Mouse (Mus musculus) liver, adult 2 months (tissue): Measurements from ENCODE around the gene Muc13. TPM values are rescaled to one million over a fixed set of nuclear protein-coding genes. Genes with fewer than 3 reads are reported as not detected.

Experiments used
- DNase-seq: peaks from one replicate; pipeline ENCODE4 v3.0.0-alpha.2; 2011; ENCODE audit warnings: low read depth, low spot score; ENCODE audit errors: extremely low read depth
- H3K27ac ChIP-seq: fragments of 200-500 bp; replicated peaks from 2 replicates; pipeline ENCODE4 v1.5.1; 2012; ENCODE audit warnings: low read depth, mild to moderate bottlenecking, control low read depth, inconsistent platforms, low read length; ENCODE audit not compliant: insufficient read depth
- H3K27me3 ChIP-seq: fragments of 200-500 bp; 2 replicates; pipeline ENCODE4 v1.6.1; 2012; ENCODE audit warnings: mild to moderate bottlenecking, moderate library complexity, low read length, inconsistent platforms; ENCODE audit not compliant: control insufficient read depth, insufficient read depth
- H3K36me3 ChIP-seq: fragments of 200-500 bp; 2 replicates; pipeline ENCODE4 v1.6.1; 2012; ENCODE audit warnings: low read length, inconsistent platforms; ENCODE audit not compliant: control insufficient read depth, insufficient read depth
- H3K4me1 ChIP-seq: fragments of 200-500 bp; 2 replicates; pipeline ENCODE4 v1.6.1; 2011; ENCODE audit warnings: low read length; ENCODE audit not compliant: control insufficient read depth, insufficient read depth
- H3K4me3 ChIP-seq: fragments of 200-500 bp; 2 replicates; pipeline ENCODE4 v1.5.1; 2011; ENCODE audit warnings: low read depth, mild to moderate bottlenecking, control low read depth, low read length, moderate library complexity; ENCODE audit not compliant: insufficient read depth
- H3K79me2 ChIP-seq: fragments of 200-500 bp; 2 replicates; pipeline ENCODE4 v1.6.1; 2012; ENCODE audit warnings: inconsistent platforms, mild to moderate bottlenecking, low read length, moderate library complexity; ENCODE audit not compliant: control insufficient read depth, insufficient read depth
- H3K9ac ChIP-seq: fragments of 200-500 bp; 2 replicates; pipeline ENCODE4 v1.6.1; 2012; ENCODE audit warnings: low read depth, mild to moderate bottlenecking, control low read depth, inconsistent platforms, low read length
- CTCF ChIP-seq: fragments of 200-500 bp; IDR thresholded peaks from 2 replicates; pipeline ENCODE4 v1.5.1; 2011; ENCODE audit warnings: low read depth, low read length, control low read depth
- POLR2A ChIP-seq: fragments of 200-500 bp; IDR thresholded peaks from 2 replicates; pipeline ENCODE4 v1.6.1; 2011; ENCODE audit warnings: low read length, control low read depth; ENCODE audit not compliant: insufficient read depth; ENCODE audit errors: extremely low read depth
- WGBS: fragments of 180-500 bp; shearing (Covaris S2); methylation state at CpG from one replicate; pipeline ENCODE4 v1.1.7; 2018; 5-methylcytosine and 5-hydroxymethylcytosine counted together
- polyA plus RNA-seq: library from polyadenylated mRNA; depleted of rRNA; stranded (reverse); fragments of >200 nt; gene quantifications from 2 replicates; pipeline ENCODE4 v1.2.3, GENCODE M21; 2012
- total RNA-seq: library from RNA; depleted of rRNA; stranded (reverse); fragments of >200 nt; gene quantifications from 2 replicates; pipeline ENCODE4 v1.2.3, GENCODE M21; 2014

The Muc13 gene
- total and polyA plus RNA-seq, 2 experiments, result 0.65 TPM; not detected in 1

- no peak overlapping the region for H3K27ac ChIP-seq
- no peak overlapping the region for H3K9ac ChIP-seq
- 90% methylated on average over 12 of the region's 12 CpGs for WGBS
- no peak for DNase-seq
- no peaks in the 10 kb centered on the region; the same call in 1 of the 2 replicates for H3K4me1 ChIP-seq
- TF ChIP-seq POLR2A (no peak), CTCF (no peak)
- H3K27me3 ChIP-seq, result no peaks in the 10 kb centered on the region
- no peaks in the 10 kb centered on the region for H3K79me2 ChIP-seq
- peaks cover 2% of the 10 kb centered on the region; the same call in 1 of the 2 replicates for H3K36me3 ChIP-seq
- H3K4me3 ChIP-seq, result no peak overlapping the region
Measured at GRCm38 (mm10) chr16:33766309-33766708, 27.5 kb upstream of the Muc13 start.

- no peak for TF ChIP-seq CTCF
- TF ChIP-seq POLR2A, result no peak
- no peak for DNase-seq
- H3K9ac ChIP-seq, result no peak overlapping the region
- H3K27ac ChIP-seq, result no peak overlapping the region
- H3K4me3 ChIP-seq, result no peak overlapping the region
- H3K79me2 ChIP-seq, result no peaks in the 10 kb centered on the region
- H3K27me3 ChIP-seq, result no peaks in the 10 kb centered on the region
- 86% methylated on average over 15 of the region's 15 CpGs for WGBS
- H3K36me3 ChIP-seq, result no peaks in the 10 kb centered on the region; the same call in 1 of the 2 replicates
- H3K4me1 ChIP-seq, result no peaks in the 10 kb centered on the region; the same call in 1 of the 2 replicates
Measured at GRCm38 (mm10) chr16:33766757-33767156, 27.1 kb upstream of the Muc13 start.

GRCm38 (mm10) chr16:33768491-33769278 is 25.2 kb upstream of the Muc13 start:
- no peaks in the 10 kb centered on the region for H3K27me3 ChIP-seq
- WGBS, result 75% methylated on average over 3 of the region's 3 CpGs
- no peaks in the 10 kb centered on the region for H3K79me2 ChIP-seq
- no peak overlapping the region for H3K4me3 ChIP-seq
- no peak for DNase-seq
- TF ChIP-seq CTCF (no peak), POLR2A (no peak)
- H3K36me3 ChIP-seq, result no peaks in the 10 kb centered on the region; the same call in 1 of the 2 replicates
- H3K4me1 ChIP-seq, result no peaks in the 10 kb centered on the region; the same call in none of the 2 replicates
- no peak overlapping the region for H3K27ac ChIP-seq
- no peak overlapping the region for H3K9ac ChIP-seq

GRCm38 (mm10) chr16:33769848-33770247 is 24.0 kb upstream of the Muc13 start:
- Histone ChIP-seq H3K9ac (no peak overlapping the region), H3K4me1 (no peaks in the 10 kb centered on the region; the same call in none of the 2 replicates), H3K27ac (no peak overlapping the region), H3K79me2 (no peaks in the 10 kb centered on the region), H3K36me3 (no peaks in the 10 kb centered on the region; the same call in 1 of the 2 replicates), H3K27me3 (no peaks in the 10 kb centered on the region), H3K4me3 (no peak overlapping the region)
- peak; percentile 29 for DNase-seq
- WGBS, result 82% methylated on average over 7 of the region's 7 CpGs
- TF ChIP-seq POLR2A (no peak), CTCF (no peak)

- H3K36me3 ChIP-seq, result no peaks in the 10 kb centered on the region; the same call in 1 of the 2 replicates
- H3K4me1 ChIP-seq, result no peaks in the 10 kb centered on the region; the same call in none of the 2 replicates
- 94% methylated on average over 4 of the region's 4 CpGs for WGBS
- TF ChIP-seq POLR2A (no peak), CTCF (no peak)
- H3K9ac ChIP-seq, result no peak overlapping the region
- H3K27me3 ChIP-seq, result no peaks in the 10 kb centered on the region
- DNase-seq, result no peak
- H3K27ac ChIP-seq, result no peak overlapping the region
- no peaks in the 10 kb centered on the region for H3K79me2 ChIP-seq
- no peak overlapping the region for H3K4me3 ChIP-seq
Measured at GRCm38 (mm10) chr16:33770778-33771454, 22.9 kb upstream of the Muc13 start.
